Mouse (Mus musculus) ES-Bruce4 (cell line): ENCODE measurements around the gene Swap70. TPM values are rescaled to one million over a fixed set of nuclear protein-coding genes. Genes with fewer than 3 reads are reported as not detected.

Experiments
- H3K27ac ChIP-seq: 2 replicates; pipeline ENCODE4 v1.5.1; 2012; ENCODE audit warnings: low read length, inconsistent platforms; ENCODE audit not compliant: insufficient read depth
- H3K27me3 ChIP-seq: 2 replicates; pipeline ENCODE4 v1.6.1; 2012; ENCODE audit warnings: mild to moderate bottlenecking, low read length, inconsistent platforms; ENCODE audit not compliant: control insufficient read depth, poor library complexity, insufficient read depth, severe bottlenecking
- H3K36me3 ChIP-seq: 2 replicates; pipeline ENCODE4 v1.6.1; 2012; ENCODE audit warnings: inconsistent platforms, mild to moderate bottlenecking, low read length, moderate library complexity; ENCODE audit not compliant: control insufficient read depth, poor library complexity, insufficient read depth, severe bottlenecking
- H3K4me1 ChIP-seq: one replicate; pipeline ENCODE4 v1.8.1; 2011; ENCODE audit warnings: low read length; ENCODE audit not compliant: control insufficient read depth, insufficient read depth
- H3K4me3 ChIP-seq: 2 replicates; pipeline ENCODE4 v1.5.1; 2011; ENCODE audit warnings: low read depth, mild to moderate bottlenecking, low read length
- H3K9ac ChIP-seq: 2 replicates; pipeline ENCODE4 v1.6.1; 2012; ENCODE audit warnings: low read depth, mild to moderate bottlenecking, inconsistent platforms; ENCODE audit not compliant: poor library complexity, severe bottlenecking
- H3K9me3 ChIP-seq: replicated peaks from 2 replicates; pipeline ENCODE4 v1.6.1; 2012; ENCODE audit warnings: mild to moderate bottlenecking, low read length, inconsistent platforms; ENCODE audit not compliant: control insufficient read depth, poor library complexity, insufficient read depth, severe bottlenecking
- CTCF ChIP-seq: IDR thresholded peaks from one replicate; pipeline ENCODE4 v1.8.1; 2011; ENCODE audit warnings: low read depth, low read length
- EP300 ChIP-seq: IDR thresholded peaks from 2 replicates; pipeline ENCODE4 v1.6.1; 2011; ENCODE audit warnings: low read depth, low read length; ENCODE audit not compliant: insufficient read depth
- POLR2A ChIP-seq: IDR thresholded peaks from one replicate; pipeline ENCODE4 v1.8.1; 2011; ENCODE audit warnings: low read length; ENCODE audit not compliant: insufficient read depth
- polyA plus RNA-seq: library from polyadenylated mRNA; stranded (reverse); fragments of >200 nt; gene quantifications from 2 replicates; pipeline ENCODE4 v1.2.4, GENCODE M21; 2011; ENCODE audit warnings: low read depth; ENCODE audit not compliant: missing spikeins, insufficient read depth, insufficient read length

Swap70 gene
- polyA plus RNA-seq, 1 experiment = 40.1 TPM

DNA sequence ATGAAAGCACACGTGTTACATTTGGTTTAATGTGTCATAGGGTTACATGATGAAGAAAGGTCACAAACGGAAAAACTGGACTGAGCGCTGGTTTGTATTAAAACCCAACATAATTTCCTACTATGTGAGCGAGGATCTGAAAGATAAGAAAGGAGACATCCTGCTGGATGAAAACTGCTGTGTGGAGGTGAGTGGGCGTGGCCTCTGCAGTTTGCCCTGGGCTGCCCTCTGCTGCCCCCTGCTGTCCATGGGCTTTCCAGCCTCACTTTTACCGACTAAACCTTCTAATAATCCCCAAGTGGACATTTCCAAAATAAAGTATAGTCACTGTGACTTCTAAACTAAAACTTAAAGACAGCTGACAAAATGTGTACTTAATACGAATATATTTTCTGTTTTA is 44.3 kb downstream of the Swap70 start:
- H3K4me1 ChIP-seq = no peaks in the 10 kb centered on the region
- no peaks in the 10 kb centered on the region for H3K9me3 ChIP-seq
- H3K27ac ChIP-seq = no peak overlapping the region
- no peaks in the 10 kb centered on the region for H3K27me3 ChIP-seq
- H3K4me3 ChIP-seq = no peak overlapping the region
- H3K36me3 ChIP-seq = no peaks in the 10 kb centered on the region; the same call in 1 of the 2 replicates
- H3K9ac ChIP-seq = no peak overlapping the region
- TF ChIP-seq EP300 (no peak), CTCF (peak; percentile 93), POLR2A (no peak)

DNA sequence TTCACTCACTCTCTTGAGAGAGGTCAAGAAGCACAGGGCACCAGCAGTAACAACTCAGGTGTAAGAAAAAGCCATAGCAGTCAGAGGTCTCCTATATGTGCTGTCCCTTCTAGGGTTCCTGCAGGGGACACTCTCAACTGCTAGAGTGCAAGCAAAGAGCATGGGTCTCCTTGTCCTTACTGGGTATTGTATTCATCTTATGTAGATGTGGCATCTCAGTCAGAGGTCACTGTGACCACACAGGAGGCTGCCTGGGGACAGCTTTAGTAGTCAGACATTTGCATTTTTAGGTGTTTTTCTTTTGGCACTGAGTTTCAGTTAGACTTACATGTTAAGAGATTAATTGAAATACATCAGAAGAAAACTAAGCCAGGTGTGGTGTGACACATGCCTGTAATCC is 45.5 kb downstream of the Swap70 start:
- Histone ChIP-seq H3K4me3 (no peak overlapping the region), H3K27me3 (no peaks in the 10 kb centered on the region), H3K27ac (no peak overlapping the region), H3K4me1 (no peaks in the 10 kb centered on the region), H3K36me3 (no peaks in the 10 kb centered on the region; the same call in 1 of the 2 replicates), H3K9me3 (no peaks in the 10 kb centered on the region), H3K9ac (no peak overlapping the region)
- TF ChIP-seq POLR2A (no peak), EP300 (no peak), CTCF (no peak)

- Histone ChIP-seq H3K4me1 (no peaks in the 10 kb centered on the region), H3K36me3 (no peaks in the 10 kb centered on the region; the same call in 1 of the 2 replicates), H3K27ac (no peak overlapping the region), H3K9me3 (no peaks in the 10 kb centered on the region), H3K4me3 (no peak overlapping the region), H3K27me3 (no peaks in the 10 kb centered on the region), H3K9ac (no peak overlapping the region)
- TF ChIP-seq POLR2A = no peak
- no peak for TF ChIP-seq EP300
Measured at GRCm38 (mm10) chr7:110267994-110268393, 46.5 kb downstream of the Swap70 start.

GRCm38 (mm10) chr7:110268511-110268910 is 47.0 kb downstream of the Swap70 start:
- H3K9me3 ChIP-seq = no peaks in the 10 kb centered on the region
- no peak for TF ChIP-seq POLR2A
- no peak for TF ChIP-seq CTCF
- TF ChIP-seq EP300 = no peak
- no peaks in the 10 kb centered on the region for H3K27me3 ChIP-seq
- H3K27ac ChIP-seq = no peak overlapping the region
- no peaks in the 10 kb centered on the region; the same call in 1 of the 2 replicates for H3K36me3 ChIP-seq
- no peak overlapping the region for H3K4me3 ChIP-seq
- no peaks in the 10 kb centered on the region for H3K4me1 ChIP-seq
- H3K9ac ChIP-seq = no peak overlapping the region

- H3K4me3 ChIP-seq = no peak overlapping the region
- H3K36me3 ChIP-seq = 0 out of 2 replicates have a peak, but pooled peaks cover 3% of the 10 kb centered on the region
- no peak overlapping the region for H3K27ac ChIP-seq
- TF ChIP-seq CTCF = no peak
- TF ChIP-seq EP300 = no peak
- TF ChIP-seq POLR2A = no peak
- no peaks in the 10 kb centered on the region for H3K27me3 ChIP-seq
- H3K9me3 ChIP-seq = no peaks in the 10 kb centered on the region
- no peaks in the 10 kb centered on the region for H3K4me1 ChIP-seq
- H3K9ac ChIP-seq = no peak overlapping the region
Measured at GRCm38 (mm10) chr7:110269777-110270176, 48.3 kb downstream of the Swap70 start.

- no peak overlapping the region for H3K4me3 ChIP-seq
- no peak overlapping the region for H3K27ac ChIP-seq
- no peaks in the 10 kb centered on the region for H3K27me3 ChIP-seq
- TF ChIP-seq POLR2A (no peak), CTCF (no peak), EP300 (no peak)
- H3K36me3 ChIP-seq = peaks cover 4% of the 10 kb centered on the region; the same call in 1 of the 2 replicates
- no peak overlapping the region for H3K9ac ChIP-seq
- no peaks in the 10 kb centered on the region for H3K9me3 ChIP-seq
- H3K4me1 ChIP-seq = no peaks in the 10 kb centered on the region
Measured at GRCm38 (mm10) chr7:110270455-110270854, 48.9 kb downstream of the Swap70 start.
